Mouse (Mus musculus): ENCODE measurements around the gene Ifnl3.
"Not testable (repeated sequence)": the region's sequence is repeated elsewhere in the genome, so short reads cannot be mapped to it uniquely, and the experiment has no call there.

Gene Ifnl3

DNA sequence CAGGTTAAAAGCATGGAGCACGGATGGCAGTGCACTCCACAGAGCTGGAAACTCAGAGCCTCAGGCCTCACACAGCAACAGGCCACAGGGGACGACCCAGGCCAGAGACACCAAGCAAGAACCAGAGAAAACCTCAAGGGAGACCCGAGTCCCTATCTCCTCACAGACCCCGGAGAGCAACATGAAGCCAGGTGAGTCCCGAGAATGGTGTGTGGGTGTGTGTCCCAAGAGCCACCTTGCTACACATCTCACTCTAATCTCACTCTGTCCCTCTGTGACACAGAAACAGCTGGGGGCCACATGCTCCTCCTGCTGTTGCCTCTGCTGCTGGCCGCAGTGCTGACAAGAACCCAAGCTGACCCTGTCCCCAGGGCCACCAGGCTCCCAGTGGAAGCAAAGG, at the start of gene Ifnl3:
TSS of gene Ifnl3 (plus strand) at position 301 of the 400 bp plus-strand sequence.
- not testable (repeated sequence) for DNase-seq

DNA sequence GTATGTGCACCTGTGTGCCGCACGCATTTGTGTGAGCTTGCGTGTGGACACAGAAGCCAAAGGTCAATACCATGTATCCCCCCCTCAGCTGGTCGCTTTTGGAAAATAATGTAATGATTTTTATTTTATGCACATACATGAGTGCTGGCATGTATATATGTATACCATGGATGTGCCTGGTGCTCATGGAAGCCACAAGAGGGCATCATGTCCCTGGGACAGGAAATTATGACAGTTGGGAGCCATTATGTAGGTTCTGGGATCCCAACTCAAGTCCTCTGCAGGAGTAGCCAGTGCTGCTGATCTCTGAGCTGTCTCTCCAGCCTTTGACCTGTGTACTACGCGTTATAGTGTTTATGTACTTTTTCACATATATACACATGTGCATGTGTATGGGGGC, 46.4 kb upstream of the Ifnl3 start:
- no peak for DNase-seq

DNA sequence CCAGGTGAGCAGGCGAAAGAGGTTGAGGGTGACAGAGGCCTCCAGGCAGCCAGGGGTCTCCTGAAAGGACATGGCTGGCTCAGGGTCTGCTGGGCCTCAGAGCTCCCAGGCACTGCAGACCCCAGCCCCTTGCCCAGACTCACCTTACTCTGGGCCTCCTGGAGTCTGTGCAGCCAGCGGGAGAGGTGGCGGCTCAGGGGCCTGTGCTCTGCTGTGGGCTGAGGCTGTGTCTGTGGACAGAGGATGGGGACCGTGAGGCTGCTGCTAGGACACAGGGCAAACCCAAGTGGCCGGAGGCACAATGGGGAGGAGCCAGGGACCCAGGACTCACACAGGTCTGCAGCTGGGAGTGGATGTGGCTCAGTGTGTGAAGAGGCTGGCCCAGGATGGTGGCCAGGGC, 45.3 kb upstream of the Ifnl3 start:
- DNase-seq, result no peak

DNA sequence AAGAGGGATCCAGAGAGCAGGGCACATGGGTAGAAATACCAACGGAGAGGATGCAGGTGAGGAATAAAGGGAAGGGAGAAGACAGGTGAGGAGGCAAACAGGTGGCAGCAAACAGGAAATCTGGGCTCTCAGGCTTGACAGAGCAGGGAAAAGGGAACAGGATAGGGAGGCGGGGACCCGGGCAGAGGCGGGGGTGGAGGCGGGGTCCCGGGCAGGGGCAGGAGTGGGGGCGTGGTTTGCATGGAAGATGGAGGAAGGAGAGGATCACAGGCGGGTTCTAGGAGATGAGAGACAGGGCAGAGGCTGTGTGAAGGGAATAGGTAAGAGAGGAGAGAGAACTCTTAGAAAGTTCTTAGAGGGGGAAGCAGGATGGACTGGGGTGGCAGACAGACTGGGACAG, 43.8 kb upstream of the Ifnl3 start:
- DNase-seq, result no peak

DNA sequence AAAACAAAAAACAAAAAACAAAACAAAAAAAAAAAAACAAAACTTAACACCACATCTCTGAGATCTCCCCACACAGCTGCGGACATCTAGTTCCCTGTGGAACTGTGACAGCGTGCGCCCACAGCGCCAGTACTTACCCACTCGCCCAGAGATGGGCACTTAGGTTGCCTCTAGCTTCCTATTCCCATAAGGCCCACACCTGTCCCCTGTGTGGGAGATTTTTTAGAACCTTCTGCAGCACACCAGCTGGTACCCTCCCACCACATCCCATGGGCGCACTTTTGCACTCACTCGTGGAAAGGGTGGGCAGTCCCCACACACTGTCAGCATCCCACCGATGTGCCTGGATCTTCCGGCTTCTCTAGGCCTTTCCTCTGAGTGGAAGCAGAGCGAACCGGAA, 39.8 kb upstream of the Ifnl3 start:
- no peak for DNase-seq

DNA sequence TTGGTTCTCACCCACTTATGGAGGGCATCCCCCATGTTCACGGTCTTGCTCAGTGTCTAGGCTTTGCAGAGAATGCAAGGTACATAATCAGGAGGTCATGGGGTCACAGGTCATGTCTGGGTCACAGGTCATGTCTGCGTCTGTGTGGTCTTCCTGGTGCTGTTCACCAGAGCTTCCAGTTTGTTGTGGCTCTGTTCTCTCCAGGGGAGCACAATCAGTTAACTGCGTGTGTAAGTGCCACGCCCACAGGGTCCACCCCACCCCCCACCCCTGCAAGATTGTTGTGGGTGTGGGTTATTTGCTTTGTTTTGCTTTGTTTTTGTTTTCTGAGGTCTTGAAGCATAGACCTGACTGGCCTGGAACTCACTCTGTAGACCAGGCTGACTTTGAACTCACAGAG, 38.4 kb upstream of the Ifnl3 start:
- no peak for DNase-seq

DNA sequence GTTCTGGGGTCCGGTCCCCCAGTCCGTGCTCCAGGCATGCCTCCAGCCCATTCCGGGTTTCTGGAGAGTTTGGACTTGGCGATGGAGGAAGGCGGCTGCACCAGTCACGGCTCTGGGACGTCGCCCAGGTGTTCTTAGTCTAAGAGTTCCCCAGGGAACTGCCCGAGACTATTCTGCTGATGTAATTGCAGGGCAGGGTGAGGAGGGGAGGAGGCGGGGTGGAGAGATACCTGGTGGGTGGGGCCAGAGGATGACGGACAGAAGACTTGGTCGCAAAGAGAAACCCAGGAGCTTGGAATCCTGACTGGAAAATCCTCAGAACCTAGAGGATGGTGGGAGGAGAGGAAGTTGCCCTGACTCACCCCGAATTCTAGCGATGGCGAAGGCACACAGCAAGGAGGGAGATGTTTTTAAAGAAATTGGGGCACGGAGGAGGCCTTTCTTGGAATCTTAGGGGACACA, 34.6 kb upstream of the Ifnl3 start:
- peak; percentile 29 for DNase-seq

DNA sequence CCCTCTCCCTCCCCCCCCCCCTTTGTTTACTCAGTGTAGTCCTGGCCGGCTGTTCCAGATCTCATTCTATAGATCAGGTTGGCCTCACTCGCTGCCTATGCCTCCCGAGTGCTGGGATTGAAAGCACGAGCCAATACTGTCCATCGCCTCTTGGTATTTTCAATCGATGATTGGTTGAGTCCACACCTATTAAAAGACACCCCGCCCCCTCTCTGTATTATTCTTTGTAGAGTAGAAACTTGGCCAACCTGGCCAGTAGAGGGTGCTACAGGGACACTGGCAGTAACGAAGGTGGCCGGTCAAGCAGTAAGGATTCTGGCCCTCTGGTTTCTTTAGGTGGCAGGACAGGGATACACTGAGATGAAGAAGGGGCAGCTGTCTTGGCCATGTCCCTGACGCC, 32.2 kb upstream of the Ifnl3 start:
- DNase-seq, result peak; percentile 90

DNA sequence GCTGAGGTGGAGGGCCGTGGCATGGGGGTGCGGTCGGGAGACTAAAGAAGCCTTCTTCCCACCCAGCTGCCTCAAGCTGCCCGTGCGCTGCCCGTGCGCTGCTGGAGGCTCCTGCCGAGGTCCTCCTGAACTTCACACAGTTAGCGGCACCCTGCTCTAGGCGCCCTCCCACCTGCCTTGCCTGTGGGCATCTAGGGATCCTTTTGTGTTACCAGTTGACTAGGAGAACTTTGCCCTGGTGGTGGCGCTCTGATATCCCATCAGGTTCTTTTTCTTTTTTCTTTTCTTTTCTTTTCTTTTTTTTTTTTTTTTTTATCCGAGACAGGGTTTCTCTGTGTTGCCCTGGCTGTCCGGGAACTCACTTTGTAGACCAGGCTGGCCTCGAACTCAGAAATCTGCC, 31.7 kb upstream of the Ifnl3 start:
- peak; percentile 6 for DNase-seq

DNA sequence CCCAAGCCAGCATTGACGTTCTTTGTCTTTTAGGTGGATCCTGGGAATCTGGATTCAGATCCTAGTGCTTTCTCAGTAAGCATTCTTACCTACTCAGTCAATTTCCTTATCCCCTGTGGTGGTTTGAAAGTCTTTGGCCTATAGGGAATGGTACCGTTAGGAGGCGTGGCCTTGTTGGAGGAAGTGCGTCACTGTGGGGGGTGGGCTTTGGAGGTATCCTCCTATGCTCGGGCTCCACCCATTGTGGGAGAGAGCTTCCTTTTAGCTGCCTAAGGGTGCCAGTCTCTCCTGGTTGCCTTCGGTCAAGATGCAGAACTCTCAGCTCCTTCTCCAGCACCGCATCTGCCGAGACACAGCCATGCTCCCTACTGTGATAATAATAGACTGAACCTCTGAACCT, 30.3 kb upstream of the Ifnl3 start:
- no peak for DNase-seq

DNA sequence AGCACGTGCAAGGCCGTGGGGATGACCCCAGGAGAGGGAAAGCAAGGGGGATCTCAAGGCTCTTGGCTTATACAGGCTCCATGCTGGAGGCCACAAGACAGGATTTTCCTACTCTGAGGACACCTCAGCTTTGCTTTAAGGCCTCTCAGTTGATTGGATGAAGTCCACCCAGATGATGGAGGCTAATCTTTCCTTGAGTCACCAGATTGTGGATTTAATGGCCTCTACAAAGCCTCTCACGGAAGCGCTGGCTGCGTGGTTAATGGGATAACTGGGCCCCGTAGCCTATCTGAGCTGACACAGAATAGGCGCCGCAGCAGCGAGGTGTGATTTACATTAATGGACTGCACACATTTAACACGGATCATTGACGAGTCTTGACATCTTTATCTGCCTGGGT, 27.2 kb upstream of the Ifnl3 start:
- no peak for DNase-seq

DNA sequence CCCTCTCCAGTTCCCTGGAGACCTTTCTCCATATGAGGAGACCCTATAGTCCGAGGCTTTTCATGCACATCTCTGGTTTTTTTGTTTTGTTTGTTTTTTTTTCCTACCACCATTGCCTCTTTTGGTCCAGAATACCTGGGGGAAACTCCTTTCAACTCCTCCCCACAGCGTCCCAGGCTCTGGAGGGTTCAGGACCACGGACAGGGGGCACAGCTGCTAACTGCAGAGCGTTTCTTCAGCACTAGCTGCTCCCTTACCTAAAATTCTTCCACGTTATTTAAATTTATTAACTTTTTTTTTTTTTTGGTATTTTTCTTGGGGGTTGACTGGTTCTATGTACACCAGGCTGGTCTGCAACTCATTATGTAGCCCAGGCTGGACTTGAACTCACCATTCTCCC, 17.1 kb upstream of the Ifnl3 start:
- no peak for DNase-seq

DNA sequence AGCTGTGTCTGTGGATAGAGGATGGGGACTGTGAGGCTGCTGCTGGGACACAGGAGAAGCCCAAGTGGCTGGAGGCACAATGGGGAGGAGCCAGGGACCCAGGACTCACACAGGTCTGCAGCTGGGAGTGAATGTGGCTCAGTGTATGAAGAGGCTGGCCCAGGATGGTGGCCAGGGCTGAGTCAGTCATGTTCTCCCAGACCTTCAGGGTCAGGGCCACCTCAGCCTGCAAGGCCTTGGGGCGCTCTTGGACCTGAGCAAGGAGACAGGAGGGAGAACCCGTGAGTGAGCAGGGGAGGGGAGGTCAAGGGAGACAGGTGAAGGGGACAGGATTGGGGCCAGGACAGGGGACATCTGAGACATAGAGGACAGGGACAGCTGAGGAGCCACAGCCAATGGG, 13.5 kb upstream of the Ifnl3 start:
- not testable (repeated sequence) for DNase-seq

DNA sequence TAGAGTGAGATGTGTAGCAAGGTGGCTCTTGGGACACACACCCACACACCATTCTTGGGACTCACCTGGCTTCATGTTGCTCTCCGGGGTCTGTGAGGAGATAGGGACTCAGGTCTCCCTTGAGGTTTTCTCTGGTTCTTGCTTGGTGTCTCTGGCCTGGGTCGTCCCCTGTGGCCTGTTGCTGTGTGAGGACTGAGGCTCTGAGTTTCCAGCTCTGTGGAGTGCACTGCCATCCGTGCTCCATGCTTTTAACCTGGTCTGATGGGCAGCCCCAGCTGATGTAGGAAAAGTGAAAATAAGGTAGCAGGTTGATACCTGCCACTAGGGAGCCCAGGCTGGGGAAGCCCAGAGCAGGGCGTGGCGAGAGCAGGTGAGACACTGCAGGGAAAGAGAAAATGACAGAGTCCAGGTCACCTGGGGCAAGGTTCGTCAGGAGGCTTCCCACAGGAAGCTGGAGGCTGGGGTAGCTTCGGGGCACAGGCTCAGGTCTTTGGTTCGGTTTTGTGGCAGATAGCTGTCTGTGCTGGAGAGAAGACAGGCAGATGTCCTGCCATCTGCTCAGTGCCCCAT, 12.1 kb upstream of the Ifnl3 start, which contains the start of gene Ifnl2:
TSS of gene Ifnl2 (minus strand) at position 51 of the 570 bp plus-strand sequence.
- not testable (repeated sequence) for DNase-seq

DNA sequence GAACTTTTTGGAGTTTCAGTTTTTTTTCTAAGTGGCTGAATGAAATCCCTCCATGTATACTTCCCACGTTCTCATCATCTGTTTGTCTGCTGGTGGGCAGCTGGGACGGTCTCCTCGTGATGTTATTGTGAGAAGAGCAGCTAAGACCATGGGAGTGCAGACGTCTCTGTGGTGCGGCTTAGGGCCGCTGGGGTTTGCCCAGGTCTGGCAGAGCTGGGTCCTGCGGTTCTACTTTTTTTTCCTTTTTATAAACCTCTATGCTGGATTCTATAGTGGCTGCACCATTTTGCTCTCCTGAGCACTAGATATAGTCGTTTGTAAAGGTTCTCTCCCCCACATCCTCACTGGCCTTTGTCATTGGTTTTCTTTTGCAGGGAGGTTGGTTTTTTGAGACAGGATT, 11.2 kb upstream of the Ifnl3 start:
- DNase-seq, result no peak

DNA sequence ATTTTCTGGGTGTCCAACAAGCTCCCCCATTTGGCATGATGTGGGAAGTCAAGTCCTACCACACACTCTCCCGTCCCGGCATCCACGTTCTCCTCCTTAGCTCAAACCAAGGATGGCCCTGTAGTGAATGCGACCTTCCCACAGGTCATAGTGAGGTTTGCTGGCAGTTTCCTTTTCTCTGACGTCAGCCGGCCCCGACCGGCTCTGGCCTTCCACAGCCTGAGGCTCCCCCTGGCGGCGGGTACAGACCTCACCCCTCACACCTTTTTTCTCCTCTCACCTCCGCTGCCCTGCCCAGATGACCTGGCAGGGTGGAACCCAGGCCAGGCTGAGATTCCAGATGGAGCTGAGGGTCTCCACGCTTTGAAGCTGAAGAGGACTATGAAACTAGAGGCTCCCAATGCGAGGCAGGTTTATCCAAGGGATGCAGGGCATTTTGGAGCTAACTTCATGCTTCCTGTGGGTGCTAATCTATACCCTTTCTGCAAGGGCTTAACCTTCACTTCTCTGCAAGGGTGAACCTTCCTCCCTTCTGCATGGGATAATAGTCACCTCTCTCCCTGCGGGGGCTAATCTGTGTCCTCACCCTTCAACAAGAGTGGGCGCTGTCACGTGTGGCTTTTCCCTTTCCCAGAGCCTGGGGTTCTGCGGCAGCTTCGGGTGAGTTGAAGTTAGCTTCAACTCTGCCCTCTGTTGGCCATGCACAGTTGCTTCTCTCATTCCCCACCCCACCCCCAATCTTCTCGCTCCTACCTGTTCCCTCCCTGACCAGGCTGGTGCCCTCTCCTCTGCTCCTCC, 5.5 kb downstream of the Ifnl3 start:
- peak; percentile 87 for DNase-seq

DNA sequence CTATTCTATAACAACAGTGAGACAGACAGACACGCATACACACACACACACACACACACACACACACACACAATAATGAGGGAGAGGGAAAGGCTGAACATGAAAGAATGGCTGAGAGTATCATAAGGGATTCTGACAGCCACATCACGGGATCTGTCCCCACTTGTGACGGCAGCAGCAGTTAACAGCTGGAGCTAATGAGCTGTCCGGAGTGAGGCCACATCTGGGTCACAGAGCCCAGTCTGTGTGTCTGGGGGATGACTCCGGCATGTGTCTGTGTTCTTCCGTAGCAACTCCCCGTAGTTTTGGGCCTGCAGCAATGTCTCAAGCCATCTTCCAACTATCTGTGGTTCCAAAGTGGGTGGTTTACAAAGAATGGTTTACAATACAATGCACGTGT, 9.4 kb downstream of the Ifnl3 start:
- no peak for DNase-seq

DNA sequence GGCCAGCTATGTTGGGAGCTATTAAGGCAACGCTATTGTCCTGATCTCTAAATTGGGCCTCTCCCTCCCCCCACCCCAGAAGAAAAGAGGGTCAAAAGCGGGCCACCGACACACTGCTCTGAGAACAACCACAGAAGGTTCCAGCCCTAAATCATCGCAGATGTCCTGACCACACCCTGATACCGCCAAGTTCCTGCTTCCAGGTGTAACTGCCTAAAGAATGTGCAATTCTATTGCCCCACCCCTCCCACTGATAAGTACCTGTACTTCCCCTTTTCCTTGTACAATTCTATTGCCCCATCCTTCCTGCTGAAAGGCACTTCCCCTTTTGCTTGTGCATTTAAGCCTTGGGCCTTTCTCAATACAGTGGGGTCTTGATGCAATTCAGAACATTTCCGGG, 16.2 kb downstream of the Ifnl3 start:
- not testable (repeated sequence) for DNase-seq

DNA sequence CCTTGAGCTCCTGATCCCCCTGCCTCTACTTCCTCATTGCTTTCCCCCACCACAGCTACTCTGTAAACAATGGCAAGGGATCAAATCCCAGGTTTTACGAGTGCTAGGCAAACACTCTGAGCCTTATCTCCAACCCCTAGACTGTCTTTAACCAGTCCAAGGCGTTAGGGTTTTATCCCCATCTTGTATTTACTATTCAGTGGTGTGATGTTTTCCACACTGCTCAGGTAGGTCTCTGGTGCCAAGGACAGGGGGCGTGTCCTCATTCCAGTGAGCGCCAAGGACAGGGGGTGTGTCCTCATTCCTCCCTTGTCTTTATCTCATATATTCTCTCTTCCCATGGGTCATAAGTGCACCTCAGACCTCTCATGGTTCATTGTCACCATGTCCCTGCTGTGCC, 17.9 kb downstream of the Ifnl3 start, which contains the start of gene Sycn:
TSS of gene Sycn (plus strand) at position 360 of the 400 bp plus-strand sequence.
- no peak for DNase-seq

DNA sequence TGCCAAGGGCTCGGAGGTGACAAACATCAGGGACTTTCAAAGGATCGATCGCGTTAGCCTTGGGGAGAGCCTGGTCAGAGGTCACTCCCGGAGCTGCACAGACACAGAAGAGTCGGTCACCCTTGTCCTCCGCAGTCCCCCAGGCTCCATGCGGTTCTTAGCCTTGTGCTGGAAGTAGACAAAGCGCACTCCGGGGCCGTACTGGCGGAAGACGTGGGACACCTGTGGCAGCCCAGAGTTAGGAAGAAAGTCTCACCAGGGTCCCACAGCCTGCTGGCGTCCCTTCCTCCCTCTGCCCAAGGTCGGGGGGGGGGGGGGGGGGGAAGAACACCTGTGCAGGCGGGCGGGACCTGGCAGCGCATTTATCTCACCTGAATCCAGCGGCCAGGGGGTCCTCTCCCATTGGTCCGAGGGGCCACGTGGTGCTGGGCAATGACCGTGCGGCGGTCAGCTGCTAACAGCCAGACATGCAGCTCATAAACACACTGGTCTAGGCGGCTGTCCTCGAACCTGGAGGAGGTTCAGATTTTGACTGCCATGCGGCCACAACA, 21.5 kb downstream of the Ifnl3 start:
- peak; percentile 49 for DNase-seq

DNA sequence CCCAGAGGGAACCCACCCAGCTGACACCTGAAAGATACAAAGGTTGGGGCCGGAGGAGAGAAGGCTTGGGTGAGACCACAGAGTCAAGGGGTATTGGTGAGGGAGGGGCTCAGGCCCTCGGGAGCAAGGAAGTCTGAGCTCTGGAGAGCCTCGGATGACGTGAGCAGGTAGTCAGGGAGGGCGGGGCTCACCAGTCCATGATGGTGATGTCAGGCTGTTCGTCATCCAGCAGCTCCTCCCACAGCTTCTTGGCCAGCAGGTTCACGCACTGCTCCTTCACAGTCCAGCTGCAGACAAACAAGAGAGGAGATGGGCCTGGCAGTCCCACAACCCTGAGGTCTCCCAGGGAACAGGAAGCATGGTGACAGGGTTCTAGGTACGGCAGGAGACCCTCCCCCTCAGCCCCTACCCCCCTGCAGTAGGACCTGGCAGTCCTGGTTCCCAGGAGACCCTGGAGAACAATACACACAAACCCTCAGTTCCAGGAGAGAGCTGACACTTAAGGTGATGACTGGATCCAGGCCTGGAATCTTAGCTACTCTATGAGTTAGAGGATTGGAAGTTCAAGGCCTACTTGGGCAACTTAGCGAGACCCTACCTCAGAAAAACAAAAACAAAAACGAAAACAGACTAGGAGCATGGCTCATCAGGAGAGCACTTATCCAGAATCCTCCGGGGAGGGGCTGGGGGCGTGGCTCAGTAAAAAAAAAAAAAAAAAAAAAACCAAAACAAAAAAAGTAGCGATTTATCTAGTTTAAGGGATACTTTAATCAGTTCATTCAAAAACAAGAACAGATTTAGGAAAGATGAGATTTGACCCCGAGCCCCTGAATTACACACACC, 22.6 kb downstream of the Ifnl3 start:
- peak; percentile 44 for DNase-seq

DNA sequence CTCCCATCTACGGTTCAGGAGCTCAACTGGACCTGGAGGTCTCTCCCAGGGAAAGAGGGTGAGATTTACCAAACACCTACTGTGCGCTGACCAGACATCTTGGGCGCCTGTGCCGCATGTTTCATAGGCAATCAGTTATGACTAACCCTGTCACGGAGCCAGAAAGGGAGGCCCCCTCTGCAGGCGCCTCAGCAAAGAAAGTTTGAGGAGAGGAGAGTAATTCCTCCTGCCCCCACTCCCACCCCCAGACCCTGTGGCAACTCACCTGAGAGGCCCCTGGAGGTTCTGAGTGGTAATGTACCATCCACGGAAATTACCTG, 23.2 kb downstream of the Ifnl3 start:
- DNase-seq, result no peak

DNA sequence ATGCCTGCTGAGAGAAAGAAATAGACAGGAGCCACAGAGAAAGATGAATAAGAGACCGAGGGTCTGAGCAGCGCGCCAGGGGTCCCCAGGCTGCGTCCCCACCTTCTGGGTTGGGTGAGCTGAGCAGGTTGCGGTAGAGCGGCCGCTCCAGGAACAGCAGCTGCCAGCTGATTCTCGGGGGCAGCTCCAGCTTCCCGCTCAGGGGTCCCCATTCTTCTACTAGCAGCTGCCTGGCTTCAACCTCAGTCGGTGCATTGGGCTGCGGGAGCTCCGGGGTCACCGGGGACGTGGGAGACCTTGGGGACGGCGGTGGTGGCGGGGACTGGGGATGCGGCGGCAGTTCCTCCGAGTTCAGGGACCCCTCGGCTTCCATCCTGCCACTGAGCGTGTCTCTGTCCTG, 24.0 kb downstream of the Ifnl3 start:
- DNase-seq, result no peak
